ENCODE assay signal across 29 mouse cellular contexts in genomic region chr8:111758817-111759216, GRCm38 (mm10). TPM values are rescaled to one million over a fixed set of nuclear protein-coding genes. Genes with fewer than 3 reads are reported as not detected.
DNase-seq lines count a peak whose midpoint lies in the region; ATAC-seq and TF ChIP-seq lines count a peak whose summit lies in the region.
"Had no signal": no experiment of that assay in that cellular context is flagged by ENCODE, and none has a peak within 500 bp of the region (broad histone marks: within the 10 kb centered on the region; RNA-seq: fewer than 3 reads in every experiment).

No protein-coding gene starts in this region.

- no peak overlapping the region for H3K4me2 ChIP-seq in intestine, embryonic 16.5 days (ENCODE audit: low read depth, low read length)
- H3K4me2 ChIP-seq in intestine, embryonic 15.5 days (replicated peaks) = no peak overlapping the region
- no peak overlapping the region for H3K4me2 ChIP-seq in liver, postnatal 0 days (ENCODE audit: low read depth, low read length)
- H3K4me2 ChIP-seq: embryonic facial prominence, embryonic 13.5 days; embryonic facial prominence, embryonic 15.5 days; forebrain, embryonic 12.5 days had no signal

- H3K27me3 ChIP-seq in intestine, embryonic 16.5 days (replicated peaks; ENCODE audit: control insufficient read depth, insufficient read depth, low read length) = no peaks in the 10 kb centered on the region
- H3K27me3 ChIP-seq in intestine, embryonic 15.5 days (replicated peaks) = no peaks in the 10 kb centered on the region
- no peaks in the 10 kb centered on the region for H3K27me3 ChIP-seq in liver, postnatal 0 days (ENCODE audit: insufficient read depth, low read length)
- H3K27me3 ChIP-seq: CH12.LX; embryonic facial prominence, embryonic 13.5 days; embryonic facial prominence, embryonic 15.5 days; forebrain, embryonic 12.5 days; Patski had no signal

- TF ChIP-seq EP300 in liver, postnatal 0 days (IDR thresholded peaks at IDR 0.05; ENCODE audit: low read depth) = no peak

- H3K4me3 ChIP-seq in intestine, embryonic 16.5 days (ENCODE audit: low read length) = no peak overlapping the region
- no peak overlapping the region for H3K4me3 ChIP-seq in intestine, embryonic 15.5 days (replicated peaks)
- no peak overlapping the region for H3K4me3 ChIP-seq in liver, postnatal 0 days (ENCODE audit: low read depth, low read length)
- H3K4me3 ChIP-seq: embryonic facial prominence, embryonic 13.5 days; embryonic facial prominence, embryonic 15.5 days; erythroblast, embryonic 14.5 days; forebrain, embryonic 10.5 days; forebrain, embryonic 12.5 days had no signal

- no peaks in the 10 kb centered on the region for H3K36me3 ChIP-seq in intestine, embryonic 16.5 days (ENCODE audit: control insufficient read depth, insufficient read depth, low read length)
- H3K36me3 ChIP-seq in intestine, embryonic 15.5 days = no peaks in the 10 kb centered on the region
- no peaks in the 10 kb centered on the region for H3K36me3 ChIP-seq in liver, postnatal 0 days (replicated peaks; ENCODE audit: insufficient read depth, low read length)
- H3K36me3 ChIP-seq: embryonic facial prominence, embryonic 13.5 days; embryonic facial prominence, embryonic 15.5 days; forebrain, embryonic 12.5 days had no signal

- H3K9ac ChIP-seq in intestine, embryonic 16.5 days (ENCODE audit: low read depth, low read length) = no peak overlapping the region
- no peak overlapping the region for H3K9ac ChIP-seq in intestine, embryonic 15.5 days
- no peak overlapping the region for H3K9ac ChIP-seq in liver, postnatal 0 days (replicated peaks)
- H3K9ac ChIP-seq: embryonic facial prominence, embryonic 13.5 days; embryonic facial prominence, embryonic 15.5 days; forebrain, embryonic 12.5 days had no signal

- DNase-seq in liver, postnatal 0 days = no peak
- no peak for DNase-seq in liver
- no peak for DNase-seq in adrenal gland, adult 18-20 months (ENCODE audit: low spot score in 2 of 2)
- DNase-seq: adrenal gland, adult 2 months; adrenal gland, postnatal 10 days; adrenal gland, postnatal 25 days; B cell, adult 2 months; cerebellum, adult 11 months; cerebellum, adult 18-20 months; cerebellum, adult 8-10 months; cerebellum, adult 9-11 months; cerebellum, postnatal 14 days; cerebellum, postnatal 36 days; embryo, embryonic 11 days had no signal

- 82% methylated on average over 5 of the region's 5 CpGs for WGBS in intestine, embryonic 16.5 days
- WGBS in intestine, embryonic 15.5 days = 79% methylated on average over 5 of the region's 5 CpGs
- 77% methylated on average over 5 of the region's 5 CpGs for WGBS in liver, postnatal 0 days (ENCODE audit: insufficient replicate concordance)

- peak; percentile 55; the same call in 1 of the 2 replicates for ATAC-seq in intestine, embryonic 16.5 days
- ATAC-seq in intestine, embryonic 15.5 days = no peak
- peak; percentile 35; the same call in 1 of the 2 replicates for ATAC-seq in liver, postnatal 0 days
- ATAC-seq: activated CD4-positive, CD25-positive, alpha-beta regulatory T cell, adult 4 months; CD4-positive, CD25-positive, alpha-beta regulatory T cell, adult 4 months; forebrain, embryonic 14.5 days; forebrain, embryonic 16.5 days; Patski had no signal

- H3K9me3 ChIP-seq in intestine, embryonic 16.5 days (ENCODE audit: control insufficient read depth, low read length) = no peaks in the 10 kb centered on the region
- no peaks in the 10 kb centered on the region for H3K9me3 ChIP-seq in intestine, embryonic 15.5 days
- no peaks in the 10 kb centered on the region for H3K9me3 ChIP-seq in liver, postnatal 0 days (ENCODE audit: low read length)
- H3K9me3 ChIP-seq: embryonic facial prominence, embryonic 13.5 days; embryonic facial prominence, embryonic 15.5 days; forebrain, embryonic 10.5 days; forebrain, embryonic 12.5 days; G1E had no signal

- H3K4me1 ChIP-seq in intestine, embryonic 16.5 days (ENCODE audit: control insufficient read depth, insufficient read depth, low read length) = peaks cover 6% of the 10 kb centered on the region; the same call in 1 of the 2 replicates
- no peaks in the 10 kb centered on the region for H3K4me1 ChIP-seq in intestine, embryonic 15.5 days (replicated peaks)
- no peaks in the 10 kb centered on the region for H3K4me1 ChIP-seq in liver, postnatal 0 days (ENCODE audit: insufficient read depth)

- TF ChIP-seq CTCF in liver, postnatal 0 days (IDR thresholded peaks at IDR 0.05; ENCODE audit: low read depth) = no peak

- H3K27ac ChIP-seq in intestine, embryonic 16.5 days (ENCODE audit: low read length) = no peak overlapping the region
- H3K27ac ChIP-seq in intestine, embryonic 15.5 days = no peak overlapping the region
- H3K27ac ChIP-seq in liver, postnatal 0 days (ENCODE audit: low read depth) = no peak overlapping the region
- H3K27ac ChIP-seq: embryonic facial prominence, embryonic 13.5 days; embryonic facial prominence, embryonic 15.5 days; forebrain, embryonic 10.5 days; forebrain, embryonic 12.5 days had no signal

RNA-seq across cellular contexts. Expression of gene Bcar1, which starts 15.2 kb away (rescaled TPM):
- polyA plus RNA-seq in intestine, embryonic 16.5 days (2015; fragmentation: Nextera tagmentation; extraction: Ambion mirVana) = 44.6 and 48.5 TPM in 2 replicates
- polyA plus RNA-seq in intestine, embryonic 15.5 days (2015; fragmentation: Nextera tagmentation; extraction: Ambion mirVana) = 40.8 and 44.2 TPM in 2 replicates
- polyA plus RNA-seq in liver, postnatal 0 days (2015; fragmentation: Nextera tagmentation; extraction: Ambion mirVana) = 9.9 and 11.6 TPM in 2 replicates
- 100 to 1,000 TPM in 1 of 2 experiments, 10 to 100 TPM in 1; 83.9 to 120 TPM for total RNA-seq in adrenal gland, adult 18-20 months (2021)
- total RNA-seq: common myeloid progenitor, adult 5-6 weeks had no signal
